Mouse (Mus musculus): Measurements from ENCODE around the gene Prss56.

Gene Prss56

DNA sequence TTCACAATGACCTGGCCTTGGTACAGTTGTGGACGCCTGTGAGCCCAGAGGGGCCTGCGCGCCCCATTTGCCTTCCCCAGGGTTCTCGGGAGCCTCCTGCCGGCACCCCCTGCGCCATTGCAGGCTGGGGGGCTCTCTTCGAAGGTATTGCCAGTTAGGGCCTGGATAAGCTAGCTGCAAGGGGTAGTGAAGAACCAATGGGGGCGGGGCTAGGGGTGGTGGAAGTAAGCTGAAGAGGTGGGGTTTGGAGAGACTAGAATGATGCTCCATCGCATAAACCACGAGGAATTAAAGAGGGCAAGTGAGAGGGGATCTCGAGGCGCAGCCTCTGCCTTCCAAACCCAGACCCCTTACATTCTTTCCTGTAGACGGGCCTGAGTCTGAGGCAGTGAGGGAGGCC is 2.4 kb downstream of the Prss56 start:
- no peak for DNase-seq

- no peak for DNase-seq
These were observed 3.3 kb downstream of the Prss56 start for GRCm38 (mm10) chr1:87186261-87187036.

DNA sequence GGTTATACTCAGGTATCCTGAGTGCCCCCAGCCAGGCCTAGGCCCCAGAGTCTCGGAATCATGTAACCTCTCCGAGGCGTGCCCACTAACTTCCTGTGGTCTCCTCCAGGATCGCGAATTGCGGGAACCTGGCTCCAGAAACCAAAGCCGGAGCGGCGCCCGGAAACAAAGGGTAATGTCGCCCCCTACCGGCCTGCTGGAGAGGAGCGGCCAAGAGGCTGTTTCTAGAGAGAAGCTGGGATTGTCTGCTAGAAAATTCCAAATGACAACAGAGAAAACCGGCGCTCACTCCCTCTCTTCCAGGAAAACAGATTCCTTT is 3.9 kb downstream of the Prss56 start:
- peak; percentile 71 for DNase-seq

DNA sequence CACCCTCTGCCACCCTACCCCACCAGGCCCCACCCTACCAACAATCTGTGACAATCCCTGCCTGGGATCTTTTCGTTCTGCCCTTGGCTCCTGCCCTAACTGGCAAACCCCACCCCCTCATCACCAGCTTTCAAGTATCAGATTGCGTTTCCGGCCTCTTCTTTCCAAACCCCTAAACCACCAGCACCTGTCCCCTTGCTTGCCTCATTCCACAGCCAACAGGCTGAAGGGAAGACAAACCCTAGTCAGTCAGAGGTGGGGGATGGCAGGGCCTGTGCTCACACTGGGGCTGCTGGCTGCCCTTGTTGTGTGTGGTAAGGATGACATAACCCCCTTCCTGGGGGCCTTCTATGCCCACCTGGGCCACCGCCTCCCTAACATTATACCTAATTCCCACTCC is 7.3 kb downstream of the Prss56 start, which contains the start of gene Chrnd:
Chrnd (plus strand) TSS at position 179 of the 400 bp plus-strand sequence.
- DNase-seq, result no peak

GRCm38 (mm10) chr1:87197296-87197695 is 14.2 kb downstream of the Prss56 start:
- no peak for DNase-seq

GRCm38 (mm10) chr1:87198119-87199065 is 15.3 kb downstream of the Prss56 start:
- no peak for DNase-seq

DNA sequence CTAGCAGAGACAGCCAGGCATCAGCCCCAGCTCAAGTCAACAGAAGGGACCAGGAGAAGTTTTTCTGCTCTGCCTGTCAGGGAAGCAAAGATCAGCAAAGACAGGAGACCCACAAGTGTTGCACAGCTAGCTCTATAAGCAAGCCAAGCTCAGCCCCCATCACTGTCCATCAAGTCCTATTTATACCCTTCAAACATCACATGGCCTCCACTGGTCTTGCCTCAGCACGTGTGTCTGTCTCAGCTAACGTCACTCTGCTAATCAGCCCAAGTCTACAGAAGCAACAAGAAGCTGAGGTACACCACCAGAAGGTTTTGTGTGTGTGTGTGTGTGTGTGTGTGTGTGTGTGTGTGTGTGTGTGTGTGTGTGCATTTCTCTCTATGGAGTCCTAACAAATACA is 17.7 kb downstream of the Prss56 start:
- DNase-seq, result no peak

DNA sequence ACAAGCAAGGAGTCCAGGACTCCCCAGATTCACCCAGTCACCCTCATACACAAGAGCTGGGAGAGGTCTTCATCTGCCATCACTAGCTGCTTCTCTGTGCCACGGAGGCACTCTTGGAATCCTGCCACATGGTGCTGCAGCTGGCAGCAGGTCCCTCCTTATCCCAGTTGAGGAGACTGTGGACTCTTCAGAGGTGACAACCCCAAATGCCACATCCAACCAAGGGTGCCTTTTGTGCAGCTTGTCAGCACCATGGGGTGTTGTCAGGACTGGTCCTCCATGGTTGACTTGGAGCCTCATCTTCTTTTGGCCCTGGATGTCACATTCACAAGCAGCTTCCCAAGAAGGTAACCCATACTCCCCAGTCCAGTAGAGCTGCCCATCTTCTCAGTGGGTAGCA is 18.7 kb downstream of the Prss56 start:
- no peak for DNase-seq

DNA sequence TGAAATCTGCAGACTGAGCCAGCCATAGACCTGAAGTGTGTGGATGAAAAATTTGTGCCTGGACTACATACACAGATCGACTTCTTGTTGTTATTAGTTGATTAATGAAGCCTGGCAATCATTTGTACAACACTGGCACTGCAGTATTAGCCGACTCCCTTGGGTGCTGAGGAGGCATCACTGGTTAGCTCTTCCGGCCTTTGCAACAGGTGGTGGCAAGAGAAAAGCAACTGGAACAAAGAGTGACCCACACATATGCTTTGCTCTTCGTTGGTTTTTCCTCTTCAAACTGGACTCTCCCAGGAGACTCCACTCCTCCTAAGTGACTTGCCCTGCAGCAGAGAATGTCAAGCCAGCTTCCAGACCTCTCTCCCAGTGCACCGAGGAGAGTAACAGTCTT is 20.7 kb downstream of the Prss56 start:
- DNase-seq, result no peak

DNA sequence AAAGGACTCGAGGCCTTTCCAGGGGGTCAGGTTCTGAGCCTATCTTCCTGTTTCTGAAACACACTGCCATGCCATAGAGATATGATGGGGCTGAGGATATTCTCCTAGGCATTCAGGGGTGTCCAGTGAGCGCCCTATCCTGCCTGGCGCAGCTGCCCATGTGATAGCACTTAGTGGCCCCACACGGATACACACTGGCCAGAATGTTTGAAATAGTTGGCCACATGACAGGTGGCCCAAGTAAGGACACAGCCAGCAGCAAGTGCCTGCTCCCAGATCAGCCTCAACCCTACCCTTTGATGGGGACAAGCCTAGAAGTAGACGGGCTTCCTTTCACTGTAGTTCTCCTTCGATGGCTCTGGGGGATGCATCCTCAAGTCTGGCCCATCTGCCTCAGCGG is 21.4 kb downstream of the Prss56 start, which contains the start of gene Chrng:
Chrng (plus strand) TSS at position 193 of the 400 bp plus-strand sequence.
- no peak for DNase-seq

- no peak for DNase-seq
These were observed 21.9 kb downstream of the Prss56 start for GRCm38 (mm10) chr1:87205038-87205437.

DNA sequence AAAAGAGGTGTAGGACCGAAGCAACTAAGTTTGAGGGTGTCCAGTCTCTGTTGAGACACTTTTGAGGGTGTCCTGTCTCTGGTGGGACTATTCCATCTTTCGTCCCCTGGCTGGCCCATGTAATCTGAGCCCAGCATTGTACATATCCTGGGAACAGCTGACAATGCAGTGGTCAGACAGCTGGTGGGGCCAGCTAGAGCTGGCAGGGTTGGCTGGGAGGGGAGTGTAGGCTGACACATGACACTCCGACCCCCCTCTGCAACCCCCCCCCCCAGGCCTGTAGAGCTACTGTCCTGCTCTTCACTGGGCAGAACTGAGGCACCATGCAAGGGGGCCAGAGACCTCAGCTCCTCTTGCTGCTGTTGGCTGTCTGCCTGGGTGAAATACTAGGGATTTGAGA is 22.4 kb downstream of the Prss56 start:
- no peak for DNase-seq

DNA sequence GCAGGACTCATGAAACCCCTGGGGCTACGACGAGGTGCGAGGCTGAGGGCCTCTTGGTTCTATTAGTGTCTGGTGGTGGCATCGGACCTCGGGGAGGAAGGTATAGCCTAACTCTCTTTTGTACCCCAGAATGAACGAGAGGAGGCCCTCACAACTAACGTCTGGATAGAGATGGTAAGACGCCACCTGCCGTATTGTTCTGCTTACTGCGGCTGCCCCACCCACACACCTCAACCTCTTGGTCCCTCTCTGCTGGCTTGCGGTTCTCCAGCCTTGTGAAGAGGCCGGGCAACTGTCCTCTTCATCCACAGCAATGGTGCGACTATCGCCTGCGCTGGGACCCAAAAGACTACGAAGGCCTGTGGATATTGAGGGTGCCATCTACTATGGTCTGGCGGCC is 23.2 kb downstream of the Prss56 start:
- DNase-seq, result no peak

- no peak for DNase-seq
These were observed 28.3 kb downstream of the Prss56 start for GRCm38 (mm10) chr1:87211431-87211830.

GRCm38 (mm10) chr1:87213735-87214704 is 30.9 kb downstream of the Prss56 start, which contains the start of gene Eif4e2:
Gene Eif4e2, plus strand, starts transcription at chr1:87213914.
- DNase-seq, result peak; percentile 90

- no peak for DNase-seq
These were observed 31.6 kb downstream of the Prss56 start for GRCm38 (mm10) chr1:87214748-87215147.

DNA sequence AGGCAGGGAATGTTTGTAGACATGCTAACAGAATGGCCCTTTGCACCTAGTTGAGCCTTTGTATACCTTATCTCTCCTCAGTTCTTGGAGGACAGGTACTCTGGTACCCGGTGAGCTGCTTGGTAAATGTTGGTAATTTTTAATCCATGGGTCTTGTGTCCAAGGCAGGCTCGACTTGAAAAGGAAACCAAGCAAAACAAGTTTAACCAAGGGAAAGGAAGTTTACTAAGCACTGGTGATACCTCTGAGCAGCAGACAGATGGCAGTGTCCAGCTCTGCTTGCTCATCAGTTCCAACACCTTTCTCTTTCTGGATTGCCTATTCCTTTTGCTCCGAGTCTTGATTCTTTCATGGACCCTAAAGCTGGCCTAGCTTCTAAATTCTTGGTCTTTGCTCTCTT is 34.8 kb downstream of the Prss56 start:
- no peak for DNase-seq

GRCm38 (mm10) chr1:87225739-87226138 is 42.6 kb downstream of the Prss56 start:
- no peak for DNase-seq

GRCm38 (mm10) chr1:87226409-87227159 is 43.5 kb downstream of the Prss56 start:
- peak; percentile 30 for DNase-seq

DNA sequence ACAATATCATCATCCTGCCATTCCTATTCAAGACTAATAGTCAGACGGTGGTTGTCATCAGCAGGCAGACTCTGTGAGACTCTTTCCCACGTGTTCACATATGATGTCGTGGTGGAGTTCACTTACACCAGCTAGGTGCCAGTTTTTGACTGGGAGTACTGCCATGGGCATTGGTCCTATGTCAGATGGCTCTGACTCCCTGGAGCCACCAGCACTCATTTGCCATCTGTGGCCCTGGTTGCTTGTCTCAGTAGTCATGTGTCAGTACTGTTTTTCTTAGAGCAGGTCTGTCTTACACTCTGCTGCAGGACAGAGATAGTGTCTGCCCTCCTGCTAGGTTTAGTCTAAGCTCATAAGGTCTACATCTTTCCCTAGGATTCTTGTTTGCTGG is 44.0 kb downstream of the Prss56 start:
- peak; percentile 84 for DNase-seq

- DNase-seq, result no peak
These were observed 47.5 kb downstream of the Prss56 start for GRCm38 (mm10) chr1:87230606-87231005.

GRCm38 (mm10) chr1:87232197-87232596 is 49.1 kb downstream of the Prss56 start:
- no peak for DNase-seq

Data from cerebellum, adult 8-10 months (tissue).